Mouse (Mus musculus) spleen, postnatal 14 days (tissue): ENCODE results near the gene Rbpms2.
A peak's percentile ranks its signal among the peaks of the same experiment; 100 is the strongest.

ENCODE experiments used
- DNase-seq, 2 experiments: peaks; one replicate each; pipeline ENCODE4 v3.0.0; 2021 to 2022; ENCODE audit warnings: low spot score in 2 of 2

The Rbpms2 gene

GRCm38 (mm10) chr9:65629025-65629766 is at the start of gene Rbpms2:
Rbpms2 (plus strand) TSS chr9:65629648.
- no peak for DNase-seq

DNA sequence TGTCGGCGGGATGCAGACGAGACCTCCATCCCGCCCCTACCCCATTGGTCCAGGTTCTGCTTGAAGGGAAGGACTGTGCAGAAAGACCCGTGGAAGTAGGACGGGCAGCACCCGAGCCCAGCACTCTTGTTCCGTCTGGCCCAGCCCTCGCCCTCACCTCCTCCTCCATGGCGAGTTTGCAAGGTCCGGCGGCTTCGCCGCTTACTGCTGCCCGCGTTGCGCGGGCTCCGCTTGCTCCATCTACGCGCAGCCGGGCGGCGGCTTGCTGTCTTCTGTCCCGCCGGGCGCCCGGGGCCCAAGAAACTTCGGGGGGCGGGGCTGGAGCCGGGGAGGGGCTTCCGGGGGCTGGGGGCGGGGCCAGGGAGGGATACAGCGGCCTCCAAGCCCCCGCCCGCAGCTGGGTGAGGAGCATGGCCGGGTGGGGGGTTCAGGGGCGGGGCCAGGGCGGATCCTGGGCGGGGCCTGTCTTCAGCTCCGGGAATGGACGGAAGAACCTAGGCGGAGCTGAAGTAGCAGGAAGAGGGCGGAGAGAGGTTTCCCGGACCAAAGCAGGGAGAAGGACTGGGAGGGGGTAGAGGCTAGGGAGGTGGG is 49.6 kb upstream of the Rbpms2 start, which contains the start of gene Plekho2:
Gene Plekho2, minus strand, starts transcription at position 260 of the 591 bp plus-strand sequence.
- peak; percentile 85 to 87 for DNase-seq

GRCm38 (mm10) chr9:65580401-65581256 is 48.8 kb upstream of the Rbpms2 start:
- peak; percentile 81 to 91 for DNase-seq

- peak; percentile 38 to 54 for DNase-seq
These were observed 46.4 kb upstream of the Rbpms2 start for GRCm38 (mm10) chr9:65583045-65583444.

DNA sequence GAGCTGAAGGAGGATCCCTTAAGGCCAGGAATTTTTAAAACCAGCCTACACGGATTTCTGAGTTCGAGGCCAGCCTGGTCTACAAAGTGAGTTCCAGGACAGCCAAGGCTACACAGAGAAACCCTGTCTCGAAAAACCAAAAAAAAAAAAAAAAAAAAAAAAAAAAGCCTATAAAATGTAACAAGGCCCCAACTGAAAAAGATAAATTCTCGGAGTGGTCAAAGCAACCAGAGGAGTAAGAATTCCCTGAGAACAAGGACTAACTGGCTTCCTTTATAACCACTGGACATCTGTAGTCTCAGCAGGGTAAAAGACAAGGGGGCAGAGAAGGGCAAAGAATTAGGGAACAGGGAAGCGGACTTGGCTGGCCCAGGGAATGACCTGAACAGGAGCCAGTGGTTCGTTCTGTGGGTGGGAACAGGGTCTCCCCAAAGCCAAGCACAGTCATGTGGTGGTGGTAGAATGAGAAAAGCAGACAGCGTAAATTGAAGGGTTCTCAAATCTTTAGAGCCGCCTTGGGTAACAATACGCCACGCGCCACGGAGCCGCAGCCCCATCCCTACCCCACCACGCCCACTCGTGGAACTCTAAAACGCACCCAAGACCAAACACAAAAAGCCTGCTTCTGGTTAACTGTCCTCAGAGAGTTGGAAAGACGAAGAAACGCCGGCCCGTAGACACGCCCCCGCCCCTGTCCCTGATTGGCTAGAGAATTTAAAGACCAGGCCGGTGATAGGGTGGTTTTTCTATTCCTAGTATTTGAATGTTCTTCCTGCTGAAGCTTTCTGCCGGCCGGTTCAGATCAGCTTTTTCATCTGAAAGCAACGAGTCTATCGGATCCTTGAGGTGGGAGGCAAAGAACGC is 42.8 kb upstream of the Rbpms2 start, which contains the start of gene Pif1:
Gene Pif1, plus strand, starts transcription at position 755 of the 864 bp plus-strand sequence.
- peak; percentile 81 for DNase-seq

- no peak for DNase-seq
These were observed 42.2 kb upstream of the Rbpms2 start for GRCm38 (mm10) chr9:65587270-65587572.

DNA sequence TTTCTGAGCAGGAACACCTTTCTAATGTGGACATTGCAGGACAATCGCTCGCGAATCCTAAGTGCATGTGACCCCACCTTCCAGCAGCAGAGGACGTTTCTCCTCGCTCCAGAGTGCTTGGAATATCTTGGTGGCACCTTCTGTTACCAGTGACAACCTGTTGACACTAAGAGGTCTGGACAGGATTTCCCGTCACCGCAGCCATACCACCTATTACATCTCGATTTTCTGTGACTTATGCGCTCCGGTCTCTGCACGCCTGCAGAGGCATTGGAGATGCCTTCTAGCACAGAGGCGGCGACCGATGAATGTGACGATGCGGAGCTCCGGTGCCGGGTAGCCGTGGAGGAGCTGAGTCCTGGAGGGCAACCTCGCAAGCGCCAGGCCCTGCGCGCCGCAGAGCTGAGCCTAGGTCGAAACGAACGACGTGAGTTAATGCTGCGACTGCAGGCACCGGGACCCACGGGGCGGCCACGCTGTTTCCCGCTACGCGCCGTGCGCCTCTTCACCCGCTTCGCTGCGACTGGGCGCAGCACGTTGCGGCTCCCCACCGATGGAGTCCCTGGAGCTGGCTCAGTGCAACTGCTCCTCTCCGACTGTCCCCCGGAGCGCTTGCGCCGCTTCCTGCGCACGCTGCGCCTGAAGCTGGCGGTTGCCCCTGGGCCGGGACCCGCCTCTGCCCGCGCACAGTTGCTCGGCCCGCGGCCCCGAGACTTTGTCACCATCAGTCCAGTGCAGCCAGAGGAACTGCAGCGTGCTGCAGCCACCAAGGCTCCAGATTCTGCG is 41.7 kb upstream of the Rbpms2 start:
- DNase-seq: peak; percentile 32 to 42

GRCm38 (mm10) chr9:65589091-65589490 is 40.4 kb upstream of the Rbpms2 start:
- DNase-seq: no peak

GRCm38 (mm10) chr9:65592721-65593120 is 36.7 kb upstream of the Rbpms2 start:
- no peak for DNase-seq

GRCm38 (mm10) chr9:65593596-65593995 is 35.9 kb upstream of the Rbpms2 start:
- no peak for DNase-seq

- no peak for DNase-seq
These were observed 30.6 kb upstream of the Rbpms2 start for GRCm38 (mm10) chr9:65598765-65599249.

GRCm38 (mm10) chr9:65600951-65601350 is 28.5 kb upstream of the Rbpms2 start:
- DNase-seq: no peak

DNA sequence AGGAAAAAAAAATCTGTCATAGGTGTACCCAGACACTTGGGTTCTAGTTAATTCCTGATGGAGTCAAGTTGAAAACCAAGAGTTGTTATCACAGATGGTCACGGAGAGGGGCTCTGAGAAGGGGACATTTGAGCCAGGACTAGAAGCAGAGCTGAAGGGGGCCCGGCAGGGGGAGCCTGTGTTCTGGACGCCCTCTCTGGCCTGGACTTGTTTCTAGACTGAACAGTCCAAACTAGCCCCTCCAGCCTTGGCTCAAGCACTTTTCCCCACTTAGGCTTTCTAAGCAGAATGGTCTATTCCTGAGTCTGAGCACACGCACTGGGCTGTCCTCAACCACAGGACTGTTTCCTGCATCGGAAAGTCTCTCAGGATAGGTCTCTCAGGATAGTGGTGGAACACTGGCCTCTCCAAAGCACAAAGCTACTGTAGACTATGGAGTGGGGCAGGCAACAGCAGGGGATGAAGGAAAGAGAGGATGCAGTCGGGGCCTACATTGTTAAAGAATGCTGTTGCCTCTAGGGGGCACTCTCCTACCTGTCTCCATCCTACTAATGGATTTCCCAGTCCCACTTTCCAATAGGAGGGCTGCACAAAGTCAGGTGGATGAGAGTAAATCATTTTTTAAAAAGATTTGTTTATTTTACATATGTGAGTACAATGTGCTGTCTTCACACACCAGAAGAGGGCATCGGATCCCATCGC is 25.9 kb upstream of the Rbpms2 start:
- no peak for DNase-seq

GRCm38 (mm10) chr9:65605471-65606136 is 23.8 kb upstream of the Rbpms2 start:
- DNase-seq: no peak

GRCm38 (mm10) chr9:65606321-65607109 is 22.9 kb upstream of the Rbpms2 start:
- DNase-seq: no peak

GRCm38 (mm10) chr9:65607120-65607519 is 22.3 kb upstream of the Rbpms2 start:
- DNase-seq: no peak

- no peak for DNase-seq
These were observed 17.4 kb upstream of the Rbpms2 start for GRCm38 (mm10) chr9:65611969-65612486.

DNA sequence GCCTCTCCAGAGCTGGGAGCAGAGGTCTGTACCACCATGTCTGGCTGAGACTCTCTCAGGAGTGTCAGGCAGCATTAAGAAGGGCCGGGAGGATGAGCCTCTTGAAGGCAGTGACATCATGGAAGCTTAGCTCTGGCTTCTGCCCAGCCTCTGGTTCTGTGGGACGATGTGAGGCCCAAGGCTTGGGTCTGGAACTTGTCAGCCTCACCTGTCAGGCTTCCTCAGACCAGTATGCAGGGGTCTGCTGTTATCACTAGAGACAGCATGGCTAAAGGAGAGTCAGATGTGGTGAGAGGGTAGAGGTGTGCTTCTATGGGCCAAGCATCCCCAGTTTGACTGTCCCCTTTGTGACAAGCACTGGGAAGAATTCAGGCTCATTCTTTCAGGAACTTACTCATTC is 16.4 kb upstream of the Rbpms2 start:
- no peak for DNase-seq
